Mouse (Mus musculus): ENCODE results near the gene Zg16.

DNA sequence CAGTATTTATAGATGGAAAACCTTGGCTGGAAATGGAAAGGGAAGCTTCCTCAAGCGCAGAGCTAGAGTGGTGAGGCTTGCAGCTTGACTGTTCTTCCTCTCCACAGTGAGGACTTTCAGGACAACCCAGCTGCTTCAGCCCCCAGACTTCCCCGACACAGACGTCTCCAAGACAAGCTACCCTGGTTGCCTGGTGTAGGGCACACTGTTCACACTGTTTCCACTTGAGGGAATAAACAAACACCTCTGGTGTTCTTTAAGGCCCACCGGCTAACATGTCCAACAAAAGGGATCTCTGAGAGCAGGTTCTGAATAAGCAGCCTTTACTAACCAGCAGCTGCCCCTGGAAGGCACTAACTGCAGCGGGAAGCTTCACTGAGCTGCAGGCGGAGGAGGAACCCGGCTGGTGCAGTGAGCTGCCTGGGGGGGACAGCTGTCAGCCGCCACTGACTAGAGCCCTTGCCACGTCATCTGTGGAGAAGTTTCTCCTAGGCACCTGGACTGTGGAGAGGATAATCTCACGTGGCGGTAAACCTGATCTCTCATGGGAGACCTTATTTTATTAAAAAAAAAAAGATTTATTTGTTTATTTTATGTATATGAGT, 29.3 kb upstream of the Zg16 start:
- TF ChIP-seq CTCF (IDR thresholded peaks at IDR 0.05; ENCODE audit: borderline replicate concordance, control insufficient read depth, extremely low read depth, insufficient read depth, low read length, poor library complexity) (no peak), POLR2A (IDR thresholded peaks at IDR 0.05; ENCODE audit: control insufficient read depth, extremely low read depth, insufficient read depth, low read length, poor library complexity) (no peak)
